Mouse (Mus musculus): ENCODE data around the gene Spin2e. TPM values are rescaled to one million over a fixed set of nuclear protein-coding genes. Genes with fewer than 3 reads are reported as not detected.

The Spin2e gene
- not detected for total RNA-seq (2023)

GRCm38 (mm10) chrX:31618820-31619219 is at the start of gene Spin2e:
Spin2e (minus strand) TSS chrX:31618920.

GRCm38 (mm10) chrX:31574183-31574582 is 44.5 kb downstream of the Spin2e start, which contains the start of gene Gm21883:
Gm21883 (minus strand) TSS chrX:31574283.

Other genes starting within 250 kb of the Spin2e start
- gene Btbd35f19, start 235.0 kb downstream of the Spin2e start, total RNA-seq (2023): not detected
- gene Gm21883, start 44.6 kb downstream of the Spin2e start, total RNA-seq (2023): not detected
- not detected for gene Btbd35f25, start 98.2 kb upstream of the Spin2e start, total RNA-seq (2023)